Mouse (Mus musculus): ENCODE data around the gene Fam19a5. TPM values are rescaled to one million over a fixed set of nuclear protein-coding genes. Genes with fewer than 3 reads are reported as not detected.

Fam19a5 gene
- polyA plus RNA-seq, 1 experiment from 2014 or later, result 30.1 TPM

DNA sequence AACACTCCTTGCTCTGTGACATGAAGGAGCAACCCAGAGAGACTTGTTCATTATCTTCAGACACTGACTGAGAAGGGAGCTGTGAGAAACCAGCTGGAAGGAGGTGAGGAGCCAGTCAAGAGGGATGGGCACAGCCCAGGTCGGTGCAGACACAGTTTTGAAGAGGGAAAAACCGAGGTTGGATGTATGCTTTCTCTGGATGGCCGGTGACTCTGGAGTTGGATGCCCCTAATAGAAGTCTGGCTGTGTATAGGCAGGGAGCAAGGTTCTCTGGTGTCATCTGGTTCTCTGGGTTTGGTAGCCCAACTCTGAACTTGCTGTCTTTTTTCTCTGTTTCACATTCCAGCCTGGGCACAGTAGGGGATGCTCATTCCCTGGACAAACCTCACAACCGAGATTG lies 245.6 kb downstream of the Fam19a5 start:
- H3K27me3 ChIP-seq (replicated peaks), result no peaks in the 10 kb centered on the region
- no peak overlapping the region for H3K4me2 ChIP-seq
- no peak for ATAC-seq (ENCODE audit: low FRiP score)
- H3K4me3 ChIP-seq (replicated peaks), result no peak overlapping the region
- no peaks in the 10 kb centered on the region for H3K9me3 ChIP-seq (replicated peaks)
- H3K4me1 ChIP-seq, result no peaks in the 10 kb centered on the region
- no peaks in the 10 kb centered on the region for H3K36me3 ChIP-seq
- no peak overlapping the region for H3K27ac ChIP-seq (replicated peaks)
- WGBS, result 78% methylated on average over 4 of the region's 4 CpGs
- no peak overlapping the region for H3K9ac ChIP-seq (replicated peaks)

DNA sequence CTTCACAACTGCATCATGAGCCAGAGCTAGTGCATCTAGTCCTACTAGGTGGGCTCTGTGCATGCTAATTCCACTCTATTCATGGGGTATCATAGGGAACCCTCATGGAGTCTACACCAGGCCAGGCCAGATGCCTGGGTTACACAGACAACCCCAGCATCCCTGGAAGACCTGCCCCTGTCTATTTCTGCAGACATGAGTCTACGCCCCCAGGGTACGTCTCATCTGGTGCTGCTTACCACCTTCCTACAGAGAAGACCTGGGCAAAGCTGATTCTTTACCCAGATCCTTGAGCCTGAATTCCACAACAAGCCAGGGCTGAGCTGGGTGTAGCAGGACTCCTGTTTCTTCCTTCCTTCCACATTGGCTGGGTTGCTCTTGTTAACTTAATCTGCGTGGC lies 249.6 kb downstream of the Fam19a5 start:
- no peaks in the 10 kb centered on the region for H3K36me3 ChIP-seq
- H3K27ac ChIP-seq (replicated peaks), result no peak overlapping the region
- no peaks in the 10 kb centered on the region for H3K4me1 ChIP-seq
- H3K4me3 ChIP-seq (replicated peaks), result no peak overlapping the region
- H3K9ac ChIP-seq (replicated peaks), result no peak overlapping the region
- no peak for ATAC-seq (ENCODE audit: low FRiP score)
- 88% methylated on average over 3 of the region's 3 CpGs for WGBS
- no peak overlapping the region for H3K4me2 ChIP-seq
- H3K27me3 ChIP-seq (replicated peaks), result no peaks in the 10 kb centered on the region
- no peaks in the 10 kb centered on the region for H3K9me3 ChIP-seq (replicated peaks)

DNA sequence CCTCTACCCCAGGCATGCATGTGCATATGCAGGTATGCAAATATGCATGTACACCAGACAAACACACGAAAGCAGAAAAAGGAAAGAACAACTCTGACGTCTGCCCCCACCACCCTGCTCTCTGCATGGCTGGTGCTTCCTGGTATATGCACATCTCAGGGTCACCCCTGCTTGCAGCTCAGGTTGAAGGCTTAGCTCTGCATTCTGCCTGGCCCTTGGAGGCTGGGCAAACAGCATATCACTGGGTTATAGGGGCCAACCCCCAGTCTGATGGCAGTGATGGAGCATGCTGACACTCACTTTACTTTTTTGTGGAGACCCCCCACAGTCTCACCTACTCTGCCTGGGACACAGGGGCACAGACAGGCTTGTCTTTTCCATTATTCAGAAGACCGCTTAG lies 252.5 kb downstream of the Fam19a5 start:
- Histone ChIP-seq H3K27me3 (replicated peaks) (no peaks in the 10 kb centered on the region), H3K9ac (replicated peaks) (no peak overlapping the region), H3K27ac (replicated peaks) (no peak overlapping the region), H3K9me3 (replicated peaks) (no peaks in the 10 kb centered on the region), H3K4me1 (no peaks in the 10 kb centered on the region), H3K36me3 (no peaks in the 10 kb centered on the region), H3K4me2 (no peak overlapping the region), H3K4me3 (replicated peaks) (no peak overlapping the region)
- 89% methylated on average over 3 of the region's 3 CpGs for WGBS
- ATAC-seq (ENCODE audit: low FRiP score), result no peak

Small RNAs within 50 kb of the gene (microRNA-seq; reads per million reads assigned to microRNA genes)
- gene Mir6393, result not detected

Data from neural tube, embryonic 15.5 days (tissue).